Mouse (Mus musculus) thymus, postnatal 10 days (tissue): ENCODE measurements around the gene Rcn1.
A peak's percentile ranks its signal among the peaks of the same experiment; 100 is the strongest.

Experiments used
- DNase-seq, 2 experiments: peaks; one replicate each; pipeline ENCODE4 v3.0.0; 2021; ENCODE audit warnings: low spot score in 2 of 2

The Rcn1 gene

DNA sequence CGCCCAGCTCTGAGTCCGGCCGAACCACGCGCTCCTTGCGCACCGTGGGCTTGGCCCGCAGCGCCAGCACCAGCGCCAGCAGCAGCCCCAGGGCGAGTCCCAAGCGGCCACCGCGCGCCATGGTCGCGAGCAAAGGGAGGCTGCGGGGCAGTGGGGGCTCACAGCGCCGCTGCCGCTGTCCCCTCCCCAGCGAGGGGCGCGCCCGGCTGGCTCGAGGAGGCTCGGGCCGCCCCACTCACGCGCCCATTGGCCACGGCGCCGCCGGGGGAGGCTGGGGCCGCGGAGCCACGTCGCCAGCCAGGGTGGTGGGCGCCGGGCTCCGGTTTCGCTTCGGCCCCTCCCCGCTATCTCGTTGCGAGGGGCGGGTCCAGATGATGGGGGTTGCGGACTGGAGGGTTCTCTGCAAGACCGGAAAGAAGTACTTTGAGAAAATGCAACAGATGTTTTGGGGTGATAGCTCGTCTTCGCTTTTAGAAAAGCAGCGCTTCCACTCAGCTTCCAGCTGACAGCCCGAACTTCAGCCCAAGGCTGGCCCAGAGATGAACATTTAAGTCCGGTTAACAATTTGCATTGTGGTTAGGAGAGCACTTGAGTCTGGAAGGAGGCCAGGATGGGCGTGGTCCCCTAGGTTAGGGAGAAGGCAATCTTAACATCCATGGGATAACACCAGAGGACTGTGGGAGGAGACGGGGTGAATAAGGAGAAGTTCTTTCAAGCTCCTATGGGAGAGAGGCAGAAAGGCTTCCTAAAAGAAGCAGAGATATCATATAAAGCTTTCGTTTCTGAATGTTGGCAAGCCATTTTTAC, at the start of gene Rcn1:
Rcn1 (minus strand) TSS at position 235 of the 807 bp plus-strand sequence.
- DNase-seq = peak; percentile 41 to 53

DNA sequence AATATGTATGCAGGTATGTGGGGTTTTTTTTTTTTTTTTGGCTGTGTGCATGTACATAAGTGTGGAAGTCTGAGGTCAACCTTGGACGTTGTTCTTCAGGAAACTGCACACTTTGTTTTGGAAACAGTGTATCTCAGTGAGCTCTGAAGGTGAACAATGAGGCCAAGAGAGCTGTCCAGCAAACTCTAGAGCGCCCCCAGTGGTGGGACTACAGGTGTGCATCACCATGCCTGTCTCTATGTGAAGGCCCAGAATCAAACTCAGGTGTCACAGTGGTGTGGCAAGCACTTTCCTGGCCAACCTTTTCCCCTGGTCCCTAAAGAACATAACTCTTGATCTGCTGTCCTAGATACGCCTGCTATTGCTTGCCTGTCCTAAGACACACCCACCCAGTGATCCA, 45.0 kb upstream of the Rcn1 start:
- DNase-seq = peak in 1 of 2 experiments; percentile 24

DNA sequence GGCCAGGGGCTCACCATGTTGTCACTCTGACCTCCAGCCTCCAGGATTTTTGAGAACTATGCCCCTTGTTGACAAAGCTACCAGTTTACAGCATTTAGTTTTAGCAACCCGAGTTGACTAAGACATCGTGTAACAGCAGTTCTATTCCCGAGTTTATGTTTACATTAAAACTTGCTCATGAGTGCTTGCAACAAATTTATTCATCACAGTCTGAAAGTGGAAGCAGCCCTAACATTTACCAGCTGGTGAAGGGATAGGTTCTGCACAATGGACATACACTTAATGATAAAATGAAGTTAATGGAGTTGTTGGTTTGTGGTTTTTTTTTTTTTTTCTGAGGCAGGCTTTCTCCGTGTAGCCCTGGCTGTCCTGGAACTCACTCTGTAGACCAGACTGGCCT, 39.9 kb upstream of the Rcn1 start:
- DNase-seq = no peak

DNA sequence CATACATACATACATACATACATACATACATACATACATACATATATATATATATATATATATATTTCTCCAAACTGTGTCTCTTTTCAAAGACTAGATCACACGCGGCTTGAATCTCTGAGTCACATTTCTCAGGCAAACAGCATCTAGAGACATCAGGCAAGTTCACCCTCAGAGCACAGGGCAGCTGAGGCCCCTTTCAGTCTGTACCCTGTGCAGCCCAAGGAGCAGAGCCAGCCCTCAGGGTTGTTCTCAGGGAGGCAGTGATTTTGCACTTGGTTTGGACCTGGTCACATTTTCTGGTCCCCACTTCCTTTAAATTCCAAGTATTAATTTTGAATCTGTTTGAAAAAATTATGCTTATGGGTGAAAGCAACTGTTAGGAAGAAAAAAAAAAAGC, 39.4 kb upstream of the Rcn1 start:
- DNase-seq = no peak

DNA sequence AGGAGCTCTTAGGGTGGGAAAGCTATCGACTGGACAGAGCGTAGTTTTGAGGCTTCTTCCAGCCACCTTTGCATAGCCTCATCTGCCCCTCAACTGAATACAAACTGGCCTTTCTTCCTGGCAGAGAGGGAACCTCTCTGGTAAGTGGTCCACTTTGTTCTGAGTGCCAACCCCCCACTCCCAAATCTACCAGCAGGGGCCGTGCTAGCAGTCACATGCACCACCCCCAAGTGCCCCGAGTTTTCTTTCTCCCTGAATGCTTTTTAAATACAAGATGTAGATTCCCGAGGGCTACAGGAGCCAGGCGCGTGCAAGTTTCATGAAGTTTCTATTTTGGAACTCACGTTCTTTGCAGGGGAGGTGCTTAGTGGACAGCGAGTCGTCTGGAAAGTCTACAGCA, 33.8 kb upstream of the Rcn1 start:
- DNase-seq = no peak

DNA sequence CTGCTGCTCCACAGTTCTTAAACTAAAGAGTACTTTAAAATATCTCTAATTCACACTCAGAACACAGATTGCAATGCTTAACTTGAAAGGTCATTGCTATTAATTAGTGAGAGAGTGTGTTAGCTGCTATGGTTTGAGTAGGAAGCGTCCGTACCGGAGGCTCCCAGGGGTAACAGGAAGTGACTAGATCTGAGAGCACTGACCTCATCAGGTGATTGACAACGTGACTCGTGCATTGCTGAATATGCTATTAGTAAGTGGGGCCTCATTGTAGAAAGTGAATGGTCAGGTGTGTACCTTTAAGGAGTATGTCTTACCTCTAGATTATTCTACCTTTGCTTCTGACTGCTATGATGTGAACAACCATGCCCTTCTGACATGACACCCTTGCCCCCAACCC, 31.3 kb upstream of the Rcn1 start:
- no peak for DNase-seq

DNA sequence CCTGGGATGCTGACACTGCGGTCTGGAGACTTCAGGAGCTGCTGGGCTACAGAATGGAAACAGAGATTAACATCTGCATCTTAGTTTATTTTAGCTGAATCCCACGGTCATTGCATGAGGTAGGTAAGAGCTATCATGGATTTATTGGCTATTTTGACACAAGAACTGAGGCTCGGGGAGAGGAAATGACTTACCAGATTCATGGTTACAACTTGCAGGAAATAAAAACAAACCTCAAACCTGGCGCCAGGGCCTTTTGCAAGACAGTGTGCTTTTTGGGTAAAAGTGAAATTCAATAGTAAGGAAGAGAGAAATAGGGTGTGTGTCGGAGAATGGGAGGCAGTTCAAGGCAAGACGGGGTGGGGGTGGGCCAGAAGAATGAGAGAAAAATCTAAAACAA, 30.8 kb upstream of the Rcn1 start:
- no peak for DNase-seq

DNA sequence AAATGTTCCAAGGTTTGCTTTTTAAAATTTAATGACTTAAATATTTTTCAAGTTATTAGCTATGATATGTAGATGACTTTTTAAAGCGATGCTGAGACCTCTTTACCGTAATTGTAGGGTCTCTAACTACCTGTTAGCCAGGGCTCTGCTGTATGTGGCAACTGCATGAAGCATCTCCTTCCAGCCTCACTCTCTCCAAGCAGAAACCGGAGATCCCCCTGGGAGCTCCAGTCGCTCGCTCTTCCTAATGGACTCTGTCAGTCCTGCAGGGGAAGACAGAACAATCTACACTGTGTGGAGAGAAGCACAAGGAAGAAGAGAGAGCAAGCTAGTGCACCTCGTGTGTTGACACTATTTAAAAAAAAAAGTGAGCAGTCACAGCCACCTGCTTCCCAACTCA, 29.3 kb upstream of the Rcn1 start:
- DNase-seq = no peak

DNA sequence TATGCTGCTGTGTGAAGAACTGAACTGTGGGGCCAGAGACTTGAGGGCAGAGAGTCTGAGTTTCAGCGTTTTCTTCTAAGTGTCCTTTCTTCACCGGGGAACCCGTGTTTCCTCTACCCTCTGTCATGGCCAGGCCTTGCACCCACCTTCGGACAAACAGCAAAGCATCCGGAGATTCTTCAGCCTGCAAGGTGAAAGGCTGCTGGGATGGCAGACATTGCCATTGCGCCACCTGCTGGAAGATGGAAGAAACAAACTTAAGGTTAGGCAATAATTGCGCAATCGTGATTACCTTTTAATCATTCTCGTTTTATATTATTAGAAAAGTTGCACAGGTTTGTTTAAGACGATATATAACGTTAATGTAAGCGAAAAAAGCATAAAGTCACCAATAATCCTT, 28.9 kb upstream of the Rcn1 start:
- peak; percentile 5 to 58 for DNase-seq

DNA sequence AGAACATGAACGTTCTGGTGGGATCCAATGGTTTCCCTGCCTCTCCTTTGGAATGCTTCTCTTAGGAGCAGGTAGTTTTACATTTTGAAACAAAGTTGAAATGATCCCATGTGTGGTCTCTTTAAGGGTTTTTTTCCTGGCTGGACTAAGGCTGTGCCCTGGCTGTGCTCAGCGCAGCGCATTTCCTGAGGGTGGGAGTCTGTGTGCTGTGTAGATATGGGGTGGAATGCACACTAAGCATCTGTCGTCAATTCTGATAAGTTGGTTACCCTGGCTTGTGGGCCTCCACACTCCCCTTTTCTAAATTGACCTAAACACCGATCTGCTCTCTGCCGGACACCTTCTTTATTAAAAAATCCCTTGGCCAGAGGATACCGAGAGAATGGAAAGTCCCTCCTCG, 28.3 kb upstream of the Rcn1 start:
- no peak for DNase-seq

DNA sequence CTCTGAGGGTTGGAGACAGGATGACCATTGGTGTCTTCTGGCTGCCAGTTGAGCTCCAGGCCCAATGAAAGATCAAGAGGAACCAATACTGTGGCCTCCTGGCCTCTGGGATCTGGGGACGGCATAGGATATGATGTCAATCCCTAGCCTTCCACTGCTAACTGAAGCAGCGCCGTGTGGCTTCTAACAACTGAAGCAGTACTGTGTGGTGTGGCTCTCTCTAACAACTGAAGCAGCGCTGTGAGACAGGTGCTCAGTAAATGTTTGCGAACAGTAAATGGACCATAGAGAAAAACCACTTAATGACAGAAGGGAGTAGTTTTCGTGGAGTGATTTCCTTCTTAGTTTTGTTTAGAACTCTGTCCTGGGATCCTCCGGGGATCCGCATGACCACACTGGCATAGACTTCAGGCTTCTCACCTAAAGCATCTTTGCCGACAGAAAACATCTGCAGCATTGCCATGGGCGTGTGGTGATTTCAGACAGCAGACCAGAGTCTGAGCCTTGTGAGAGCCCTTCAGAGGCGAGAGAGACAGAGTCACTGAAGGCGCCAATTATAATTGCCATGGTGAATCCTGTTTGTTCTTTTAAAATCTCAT, 19.6 kb upstream of the Rcn1 start:
- DNase-seq = no peak

DNA sequence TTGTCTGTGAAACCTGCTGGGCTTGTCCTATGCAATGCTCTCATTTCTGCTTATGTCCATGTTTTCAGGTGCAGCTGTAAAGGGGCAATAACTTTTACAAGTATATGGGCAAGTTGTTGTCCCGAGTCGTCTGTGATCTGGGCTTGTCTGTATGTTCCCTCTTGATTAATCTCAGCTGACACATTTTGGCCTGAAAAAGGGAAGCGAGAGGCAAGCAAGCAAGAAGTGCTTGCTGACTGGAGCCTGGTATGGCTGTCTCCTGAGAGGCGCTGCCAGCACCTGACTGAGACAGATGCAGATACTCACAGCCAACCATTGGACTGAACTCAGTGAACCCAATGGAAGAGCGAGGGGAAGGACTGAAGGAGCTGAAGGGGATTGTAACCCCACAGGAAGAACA, 18.5 kb upstream of the Rcn1 start:
- DNase-seq = no peak

DNA sequence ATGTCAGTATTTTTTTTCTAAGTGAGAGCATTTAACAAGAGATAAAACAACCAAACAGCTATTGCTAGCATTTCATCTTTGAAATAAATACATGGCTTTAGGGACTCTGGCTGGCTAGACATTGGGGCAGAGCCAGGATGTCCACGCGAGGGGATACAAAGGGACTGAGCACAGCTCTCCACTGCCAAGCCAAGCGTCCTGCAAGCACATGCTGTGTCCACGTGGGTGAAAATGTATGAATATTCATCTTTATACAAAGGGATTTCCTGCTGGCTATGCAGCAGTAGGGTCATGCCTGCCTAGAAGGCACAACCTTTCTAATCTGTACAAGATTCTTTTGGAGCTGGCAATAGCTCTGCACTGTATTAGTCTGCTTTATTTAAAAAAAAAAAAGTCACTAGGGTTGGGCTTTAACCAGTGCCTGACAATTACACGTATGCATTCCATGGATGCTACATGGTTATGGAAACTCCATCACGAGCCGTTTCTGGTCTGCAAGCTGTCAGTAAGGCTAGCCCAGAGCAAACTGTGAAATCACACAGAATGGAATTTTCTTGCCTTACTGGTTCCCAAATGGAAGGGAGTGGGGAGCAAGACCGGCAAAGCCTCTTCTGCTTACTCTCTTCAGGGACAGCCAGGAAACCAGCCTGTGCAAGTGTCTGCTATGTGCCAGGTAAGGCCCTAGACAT, 17.7 kb upstream of the Rcn1 start:
- no peak for DNase-seq

DNA sequence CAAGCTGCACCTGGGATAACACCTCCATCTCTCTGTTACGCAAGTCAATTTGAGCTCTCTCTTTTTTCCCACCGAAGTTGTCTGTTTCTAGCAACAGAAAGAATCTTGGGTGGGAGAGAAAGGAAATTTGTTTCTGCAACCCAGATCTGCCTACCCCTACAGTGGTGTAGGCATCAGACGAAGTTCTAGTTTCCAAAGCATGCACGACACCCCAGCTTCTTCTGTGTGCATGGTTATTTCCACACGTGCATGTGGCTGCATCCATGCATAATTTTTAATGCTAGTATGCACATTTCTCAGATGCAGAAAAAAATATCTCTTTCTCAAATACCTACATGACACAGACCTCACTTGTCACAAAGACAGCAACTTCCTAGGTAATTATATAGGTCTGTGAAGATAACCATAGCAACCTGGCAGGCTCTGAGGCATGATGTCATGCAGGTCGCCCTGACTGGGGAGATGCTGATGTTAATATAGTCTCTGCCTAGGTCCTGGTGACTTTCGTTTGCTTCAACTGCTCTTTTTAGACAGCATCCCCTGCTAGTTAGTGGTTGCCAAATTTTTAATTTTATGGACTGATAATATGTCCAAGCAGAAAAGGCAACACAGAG, 17.0 kb upstream of the Rcn1 start:
- DNase-seq = no peak

DNA sequence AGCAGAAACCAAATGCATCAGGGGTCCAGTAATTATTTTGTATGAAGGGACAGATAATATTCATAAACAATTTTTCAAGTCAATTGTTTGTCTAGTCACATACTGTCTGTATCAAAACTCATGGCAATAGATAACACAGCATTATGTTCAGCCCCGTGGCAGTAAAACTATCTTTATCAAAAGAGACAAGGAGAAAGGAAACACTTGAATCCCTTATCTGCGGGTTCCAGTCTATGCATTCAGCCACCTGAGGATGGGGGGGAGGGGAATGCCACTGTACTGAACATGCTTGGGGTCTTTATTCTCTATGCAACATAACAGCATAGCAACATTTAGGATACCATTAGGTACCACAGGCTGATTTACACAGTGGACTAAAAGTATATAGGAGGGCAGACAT, 15.2 kb upstream of the Rcn1 start:
- no peak for DNase-seq

DNA sequence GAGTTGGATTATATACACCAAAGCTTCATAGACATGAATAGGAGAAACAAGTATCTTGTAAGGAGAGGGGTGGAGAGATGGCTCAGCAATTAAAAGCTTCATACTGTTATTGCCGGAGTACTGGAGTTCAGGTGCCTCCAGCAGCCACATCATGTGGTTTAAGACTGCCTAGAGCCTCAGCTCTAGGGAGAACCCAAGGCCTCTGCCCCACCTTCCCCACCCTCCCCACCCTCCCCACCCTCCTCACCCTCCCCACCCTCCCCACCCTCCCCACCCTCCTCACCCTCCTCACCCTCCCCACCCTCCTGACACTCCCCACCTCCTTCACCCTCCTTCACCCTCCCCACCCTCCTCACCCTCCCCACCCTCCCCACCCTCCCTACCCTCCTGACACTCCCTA, 10.1 kb upstream of the Rcn1 start:
- DNase-seq = no peak

DNA sequence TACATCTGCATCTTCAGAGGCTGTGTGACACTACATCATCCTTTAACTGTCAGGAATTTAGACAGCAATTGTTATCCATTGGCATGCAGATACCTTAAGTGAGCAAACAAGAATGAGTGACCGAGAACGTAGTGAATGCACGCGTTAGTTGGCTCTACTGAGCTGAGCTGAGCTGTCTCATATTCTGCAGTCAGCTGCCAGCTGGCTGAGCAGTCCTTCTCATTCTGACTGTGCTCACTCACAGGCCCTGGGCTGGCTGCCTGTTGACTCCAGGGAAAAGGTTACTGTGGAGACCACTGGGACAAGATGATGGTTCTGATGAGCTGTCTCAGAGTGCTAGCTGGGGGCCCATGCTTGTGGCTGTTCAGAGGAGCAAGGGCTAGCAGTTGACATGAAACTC, 9.4 kb upstream of the Rcn1 start:
- no peak for DNase-seq

DNA sequence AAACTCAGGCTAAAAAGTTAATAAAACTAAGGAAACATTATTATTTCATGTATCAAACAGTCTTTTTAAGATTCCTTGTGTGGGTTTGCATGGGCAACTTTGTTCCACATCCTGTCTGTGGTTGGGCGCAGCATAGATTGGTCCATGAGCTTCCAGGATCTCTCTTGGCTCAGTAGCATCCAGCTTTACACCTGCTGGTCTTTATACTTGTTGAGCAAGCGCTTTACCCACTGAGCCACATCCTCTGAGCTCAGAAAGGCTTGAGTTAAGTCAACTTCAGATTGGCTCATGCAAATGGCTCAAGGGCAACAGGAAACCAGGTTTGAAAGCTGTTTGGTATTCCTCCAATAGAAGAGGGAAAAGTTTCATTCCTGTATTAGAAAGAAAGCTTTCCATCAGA, 3.1 kb upstream of the Rcn1 start:
- no peak for DNase-seq

DNA sequence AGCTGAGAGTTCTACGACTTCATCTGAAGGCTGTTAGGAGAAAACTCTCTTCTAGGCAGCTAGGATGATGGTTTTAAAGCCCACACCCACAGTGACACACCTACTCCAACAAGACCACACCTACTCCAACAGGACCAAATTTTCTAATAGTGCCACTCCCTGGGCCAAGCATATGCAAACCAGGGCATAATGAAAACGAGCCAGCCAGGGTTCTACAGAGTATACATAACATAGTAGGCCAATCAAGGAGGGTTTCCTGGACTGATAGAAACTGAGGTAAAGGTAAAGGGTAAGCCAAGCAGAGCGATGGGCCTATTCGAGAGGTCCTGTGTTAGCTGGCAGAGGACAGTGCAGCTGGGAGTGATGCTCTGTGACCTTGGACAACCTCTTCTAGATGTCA, 1.4 kb upstream of the Rcn1 start:
- DNase-seq = no peak

DNA sequence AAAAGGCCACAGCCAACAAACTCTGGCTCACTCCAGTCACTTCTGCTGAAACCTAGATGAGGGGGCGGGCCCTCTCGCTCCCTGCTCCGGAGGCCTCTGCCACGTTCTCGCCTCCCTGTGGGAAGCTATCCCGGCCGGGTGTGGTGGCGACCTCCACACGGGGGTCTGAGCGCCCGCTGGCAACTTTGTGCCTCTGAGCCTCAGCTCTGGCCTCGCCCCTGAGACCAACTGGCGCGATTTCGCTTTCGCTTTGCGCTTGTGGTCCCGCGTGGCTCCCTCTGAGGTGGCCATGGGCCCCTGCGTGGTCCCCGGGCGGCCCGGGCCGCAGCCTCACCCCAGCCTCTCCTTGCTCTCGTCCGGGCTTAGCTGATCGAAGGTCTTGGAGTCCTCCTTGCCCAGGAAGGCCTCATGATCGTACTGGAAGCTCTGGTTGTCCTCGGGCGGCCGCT, 459 bp downstream of the Rcn1 start:
- peak; percentile 6 to 25 for DNase-seq

DNA sequence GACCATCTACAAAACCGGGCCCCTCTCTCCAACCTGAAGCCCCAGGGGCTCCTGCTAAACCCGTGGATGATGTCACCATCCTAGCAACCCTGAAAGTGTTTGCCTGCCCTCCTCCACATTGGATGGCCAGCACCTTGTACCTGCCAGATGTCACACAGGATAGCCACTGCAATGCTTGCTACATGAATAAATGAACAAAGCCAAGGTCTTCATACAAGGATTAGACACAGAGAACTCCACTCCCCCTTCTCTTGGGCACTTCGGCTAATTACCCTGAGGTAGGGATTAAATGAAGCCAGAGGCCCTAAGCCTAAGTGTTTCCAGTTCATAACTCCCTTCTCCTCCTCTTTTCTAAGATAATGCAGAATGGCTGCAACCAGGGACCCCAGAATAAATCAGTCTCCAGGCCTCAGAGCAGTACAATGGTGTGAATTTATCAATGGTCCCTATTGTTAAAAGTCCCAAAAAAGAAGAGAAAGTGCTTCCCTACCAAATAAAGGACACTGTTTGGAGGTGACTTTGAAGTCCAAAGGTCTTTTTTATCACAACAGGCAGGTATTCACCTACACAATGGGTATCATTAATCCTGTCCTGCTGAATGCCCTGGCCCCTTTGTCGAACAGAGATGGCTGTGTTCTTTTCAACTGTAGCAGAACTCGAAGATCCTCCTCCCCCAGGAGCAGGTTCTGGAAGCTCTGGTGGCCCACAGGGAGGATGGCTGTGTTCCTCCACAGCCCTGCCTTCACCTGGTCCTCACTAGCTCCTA, 1.5 kb downstream of the Rcn1 start:
- DNase-seq = no peak

DNA sequence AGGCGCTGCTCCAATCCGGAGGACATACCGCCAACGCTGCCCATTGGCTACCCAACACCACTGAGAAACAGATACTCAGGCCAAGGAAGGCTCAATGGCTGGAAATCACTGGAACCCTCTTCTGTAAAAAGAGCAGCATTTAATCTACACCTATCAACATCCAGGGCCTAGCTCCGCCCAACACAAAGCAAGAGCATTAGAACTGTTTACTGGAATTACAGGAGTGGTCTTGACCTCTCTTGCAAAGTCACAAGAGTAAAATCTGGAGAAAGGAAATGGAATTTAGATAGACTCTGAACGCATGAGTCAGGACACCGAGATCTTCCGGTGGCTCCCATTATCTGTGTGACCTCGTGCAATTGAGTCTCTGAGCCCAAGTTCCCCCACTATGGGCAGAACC, 3.1 kb downstream of the Rcn1 start:
- DNase-seq = no peak
